Mouse (Mus musculus): ENCODE results near the gene Hmcn1.

DNA sequence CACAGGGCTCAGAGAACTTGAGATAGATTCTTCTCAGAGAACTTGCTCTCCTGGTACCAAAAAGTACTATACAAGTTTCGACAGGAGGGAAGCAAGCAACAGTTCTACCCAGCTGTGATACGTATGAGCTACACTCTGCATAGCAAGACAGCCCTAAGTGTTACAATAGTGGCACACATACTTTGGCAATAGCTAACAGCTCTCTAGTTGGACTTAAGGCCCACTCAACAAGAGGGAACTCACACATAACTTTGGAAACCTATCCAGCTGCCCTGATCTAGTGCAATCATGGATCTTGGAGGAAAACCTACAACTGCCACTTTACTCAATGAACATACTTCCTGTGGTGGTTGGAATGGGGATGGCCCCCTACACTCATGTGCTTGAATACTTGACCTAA lies 480.2 kb downstream of the Hmcn1 start:
- TF ChIP-seq CTCF (IDR thresholded peaks at IDR 0.05; ENCODE audit: extremely low read depth, insufficient read depth, low read length) (no peak), POLR2A (IDR thresholded peaks at IDR 0.05; ENCODE audit: extremely low read depth, insufficient read depth, low read length) (no peak)

Data from cortical plate, adult 2 months (tissue).